Mouse (Mus musculus) G1E (cell line): ENCODE measurements around the gene Iscu.

Experiments used
- CTCF ChIP-seq: IDR thresholded peaks from 2 replicates; pipeline ENCODE4 v1.5.1; 2012; ENCODE audit warnings: low read depth, low read length, inconsistent platforms, mixed read lengths
- TAL1 ChIP-seq: conservative IDR thresholded peaks from 2 replicates; pipeline ENCODE4 v1.6.1; 2012; ENCODE audit warnings: low read depth, low read length, inconsistent platforms, mixed read lengths

DNA sequence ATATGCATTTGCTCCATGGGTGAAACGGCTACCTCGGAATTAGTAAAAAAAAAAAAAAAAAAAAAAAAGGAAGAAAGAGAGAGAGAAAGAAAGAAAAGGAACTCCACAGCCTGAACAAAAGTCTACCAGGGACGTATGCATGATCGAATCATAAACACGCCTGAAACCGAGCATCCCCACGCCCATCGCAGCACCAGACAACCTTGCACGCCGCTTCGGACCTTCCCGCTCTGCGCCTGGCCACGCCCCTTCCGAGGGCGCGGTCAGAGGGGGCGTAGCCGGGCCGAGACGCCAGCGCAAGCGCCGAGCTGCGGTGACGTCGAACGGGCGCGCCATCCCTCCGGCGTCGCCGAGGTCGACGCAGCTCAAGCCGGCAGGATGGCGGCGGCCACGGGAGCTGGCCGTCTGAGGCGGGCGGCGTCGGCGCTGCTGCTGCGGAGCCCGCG, at the start of gene Iscu, which contains the start of gene Sart3:
- no peak for TF ChIP-seq CTCF
- no peak for TF ChIP-seq TAL1
